Mouse (Mus musculus): ENCODE results near the gene Rps6kb1. TPM values are rescaled to one million over a fixed set of nuclear protein-coding genes. Genes with fewer than 3 reads are reported as not detected.

The Rps6kb1 gene
- polyA plus RNA-seq, 1 experiment from 2014 or later, result 60.3 TPM

DNA sequence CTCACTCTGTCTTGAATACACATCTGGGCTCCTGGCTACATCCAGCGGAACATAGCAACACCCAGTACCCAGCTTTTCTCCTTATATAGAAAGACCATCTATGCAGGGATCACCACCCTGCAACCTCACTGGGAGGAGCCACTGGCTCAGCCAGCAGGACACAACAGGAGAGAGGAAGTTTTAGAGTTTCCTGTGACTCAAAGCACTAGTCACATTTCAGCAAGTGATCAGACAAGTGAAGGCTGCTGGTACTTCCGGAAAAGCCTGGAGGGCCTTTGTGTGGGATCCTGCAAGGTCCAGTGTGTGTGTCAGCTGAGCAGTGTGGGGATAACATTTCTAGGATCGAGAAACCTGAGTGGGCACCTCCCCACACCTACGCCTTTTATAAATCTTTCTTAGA is 32.6 kb upstream of the Rps6kb1 start:
- H3K9me3 ChIP-seq (ENCODE audit: control insufficient read depth, low read depth, low read length), result no peaks in the 10 kb centered on the region
- ATAC-seq (ENCODE audit: insufficient number of reproducible peaks, insufficient read depth, low FRiP score, low read depth), result no peak
- H3K4me2 ChIP-seq (replicated peaks; ENCODE audit: low read depth, low read length), result no peak overlapping the region
- H3K27me3 ChIP-seq (ENCODE audit: control insufficient read depth, insufficient read depth, low read length), result no peaks in the 10 kb centered on the region
- peaks cover 25% of the 10 kb centered on the region for H3K4me1 ChIP-seq (ENCODE audit: control insufficient read depth, insufficient read depth, low read length)
- no peaks in the 10 kb centered on the region for H3K36me3 ChIP-seq (ENCODE audit: control insufficient read depth, insufficient read depth, low read length)
- no peak overlapping the region for H3K9ac ChIP-seq (replicated peaks; ENCODE audit: low read depth, low read length)
- H3K4me3 ChIP-seq (ENCODE audit: low read depth, low read length), result no peak overlapping the region
- peak overlapping the region; percentile 80 for H3K27ac ChIP-seq (ENCODE audit: low read length)
- WGBS, result 61% methylated on average over 4 of the region's 4 CpGs

DNA sequence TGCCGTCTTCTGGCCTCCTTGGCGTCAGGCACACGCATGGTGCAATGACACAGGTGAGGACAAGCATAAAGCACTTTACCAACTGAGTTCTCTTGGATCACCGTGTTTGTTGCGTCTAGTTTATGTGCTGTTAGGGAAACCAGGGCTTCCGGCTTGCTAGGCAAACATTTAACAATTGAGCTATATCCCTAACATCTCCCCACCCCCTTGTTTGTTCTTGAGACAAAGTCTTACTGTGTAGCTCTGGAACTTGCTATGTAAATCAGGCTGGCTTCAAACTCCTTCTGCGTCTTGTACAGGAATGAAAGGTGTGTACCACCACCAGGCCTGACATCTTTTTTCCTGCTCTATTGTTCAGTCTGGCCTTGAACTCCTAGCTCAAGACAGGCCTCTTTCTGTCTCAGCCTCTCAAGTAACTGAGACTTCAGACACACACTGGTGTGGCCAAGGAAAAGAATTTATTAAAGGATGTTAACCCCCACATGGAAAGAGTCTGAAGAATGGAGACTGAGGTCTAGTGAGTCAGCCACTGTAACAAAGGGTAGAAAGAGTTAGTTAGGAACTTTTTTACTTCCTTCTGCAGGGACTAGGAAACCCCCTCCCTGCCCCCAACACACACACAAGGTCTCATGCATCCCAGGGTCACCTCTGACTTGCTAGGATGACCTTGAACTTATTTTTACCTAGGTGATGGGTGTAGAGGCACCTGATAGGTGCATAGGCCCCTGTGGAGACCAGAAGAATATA is 31.2 kb upstream of the Rps6kb1 start:
- peak; percentile 51; the same call in 1 of the 2 replicates for ATAC-seq (ENCODE audit: insufficient number of reproducible peaks, insufficient read depth, low FRiP score, low read depth)
- 71% methylated on average over 7 of the region's 7 CpGs for WGBS
- Histone ChIP-seq H3K9ac (replicated peaks; ENCODE audit: low read depth, low read length) (no peak overlapping the region), H3K36me3 (ENCODE audit: control insufficient read depth, insufficient read depth, low read length) (no peaks in the 10 kb centered on the region), H3K27ac (ENCODE audit: low read length) (peak overlapping the region; percentile 74; the same call in 1 of the 2 replicates), H3K27me3 (ENCODE audit: control insufficient read depth, insufficient read depth, low read length) (no peaks in the 10 kb centered on the region), H3K4me1 (ENCODE audit: control insufficient read depth, insufficient read depth, low read length) (peaks cover 36% of the 10 kb centered on the region), H3K4me2 (replicated peaks; ENCODE audit: low read depth, low read length) (no peak overlapping the region), H3K4me3 (ENCODE audit: low read depth, low read length) (no peak overlapping the region), H3K9me3 (ENCODE audit: control insufficient read depth, low read depth, low read length) (no peaks in the 10 kb centered on the region)

DNA sequence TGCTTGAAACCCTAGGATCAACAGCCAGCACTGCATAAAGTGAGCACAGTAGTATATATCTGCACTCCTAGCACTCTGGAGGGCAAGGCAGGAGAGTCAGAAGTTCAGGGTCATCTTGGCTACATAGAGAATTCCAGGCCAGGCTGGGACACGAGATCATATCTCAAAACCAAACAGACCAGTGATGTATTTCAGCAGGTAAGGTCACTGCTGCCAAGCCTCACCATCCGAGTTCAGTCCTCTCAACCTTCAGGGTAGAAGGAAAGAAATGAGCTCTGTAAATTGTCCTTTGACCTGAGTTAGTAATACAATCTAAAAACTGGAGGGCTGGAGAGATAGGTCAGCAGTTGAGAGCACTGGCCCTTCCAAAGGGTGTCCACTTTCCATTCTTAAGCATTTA is 29.8 kb upstream of the Rps6kb1 start:
- ATAC-seq (ENCODE audit: insufficient number of reproducible peaks, insufficient read depth, low FRiP score, low read depth), result no peak
- H3K9ac ChIP-seq (replicated peaks; ENCODE audit: low read depth, low read length), result no peak overlapping the region
- no peaks in the 10 kb centered on the region for H3K27me3 ChIP-seq (ENCODE audit: control insufficient read depth, insufficient read depth, low read length)
- H3K27ac ChIP-seq (ENCODE audit: low read length), result no peak overlapping the region
- no peaks in the 10 kb centered on the region for H3K9me3 ChIP-seq (ENCODE audit: control insufficient read depth, low read depth, low read length)
- no peaks in the 10 kb centered on the region for H3K36me3 ChIP-seq (ENCODE audit: control insufficient read depth, insufficient read depth, low read length)
- peaks cover 38% of the 10 kb centered on the region for H3K4me1 ChIP-seq (ENCODE audit: control insufficient read depth, insufficient read depth, low read length)
- 31% methylated on average over 2 of the region's 2 CpGs for WGBS
- H3K4me3 ChIP-seq (ENCODE audit: low read depth, low read length), result no peak overlapping the region
- no peak overlapping the region for H3K4me2 ChIP-seq (replicated peaks; ENCODE audit: low read depth, low read length)

DNA sequence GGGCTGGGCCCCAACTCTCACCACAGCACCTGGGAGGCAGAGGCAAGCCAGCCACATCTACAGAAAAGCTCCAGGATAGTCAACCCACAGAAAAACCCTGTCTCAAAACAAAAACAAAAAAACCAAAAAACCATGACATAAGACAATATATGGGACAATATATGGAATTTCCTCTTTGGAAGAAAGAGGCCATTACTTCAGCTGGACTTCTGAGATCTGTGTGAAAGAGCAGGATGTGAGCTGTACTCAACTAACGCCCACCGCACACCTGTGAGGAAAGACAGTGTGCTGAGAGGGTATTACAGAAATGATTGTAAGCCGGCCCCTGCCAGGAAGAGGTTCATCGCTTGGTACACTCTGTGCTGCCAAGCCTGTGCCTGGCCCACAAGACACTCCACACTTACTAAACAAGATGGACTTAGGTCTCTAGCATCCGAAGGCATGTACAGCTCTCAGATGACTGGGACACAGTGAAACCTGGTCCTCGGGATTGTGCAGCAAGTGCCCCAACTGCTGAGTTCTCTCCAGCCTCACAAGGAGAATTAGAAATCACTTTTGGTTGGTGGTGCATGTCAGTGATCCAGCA is 29.1 kb upstream of the Rps6kb1 start:
- no peak overlapping the region for H3K9ac ChIP-seq (replicated peaks; ENCODE audit: low read depth, low read length)
- H3K27me3 ChIP-seq (ENCODE audit: control insufficient read depth, insufficient read depth, low read length), result no peaks in the 10 kb centered on the region
- H3K4me2 ChIP-seq (replicated peaks; ENCODE audit: low read depth, low read length), result no peak overlapping the region
- 84% methylated on average over 6 of the region's 6 CpGs for WGBS
- no peak for ATAC-seq (ENCODE audit: insufficient number of reproducible peaks, insufficient read depth, low FRiP score, low read depth)
- no peak overlapping the region for H3K4me3 ChIP-seq (ENCODE audit: low read depth, low read length)
- H3K36me3 ChIP-seq (ENCODE audit: control insufficient read depth, insufficient read depth, low read length), result no peaks in the 10 kb centered on the region
- H3K9me3 ChIP-seq (ENCODE audit: control insufficient read depth, low read depth, low read length), result no peaks in the 10 kb centered on the region
- no peak overlapping the region for H3K27ac ChIP-seq (ENCODE audit: low read length)
- peaks cover 31% of the 10 kb centered on the region for H3K4me1 ChIP-seq (ENCODE audit: control insufficient read depth, insufficient read depth, low read length)

DNA sequence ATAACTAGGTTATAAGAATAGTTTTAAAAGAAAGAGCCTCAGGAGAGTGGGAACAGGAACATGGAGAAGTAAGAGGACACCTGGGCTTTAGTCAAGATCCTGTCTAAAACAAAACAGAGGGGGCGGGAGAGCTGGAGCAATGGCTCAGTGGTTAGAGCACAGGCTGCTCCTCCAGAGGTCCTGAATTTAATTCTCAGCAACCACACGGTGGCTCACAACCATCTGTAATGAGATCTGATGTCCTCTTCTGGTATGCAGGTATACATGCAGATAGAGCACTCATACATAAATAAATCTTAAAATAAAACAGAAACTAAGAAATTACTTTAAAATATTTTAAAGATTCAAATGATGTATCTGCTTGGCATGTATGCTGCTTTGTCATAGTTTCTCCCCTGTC is 28.0 kb upstream of the Rps6kb1 start:
- Histone ChIP-seq H3K9me3 (ENCODE audit: control insufficient read depth, low read depth, low read length) (no peaks in the 10 kb centered on the region), H3K4me2 (replicated peaks; ENCODE audit: low read depth, low read length) (no peak overlapping the region), H3K4me3 (ENCODE audit: low read depth, low read length) (no peak overlapping the region), H3K27me3 (ENCODE audit: control insufficient read depth, insufficient read depth, low read length) (no peaks in the 10 kb centered on the region), H3K4me1 (ENCODE audit: control insufficient read depth, insufficient read depth, low read length) (peaks cover 29% of the 10 kb centered on the region), H3K27ac (ENCODE audit: low read length) (no peak overlapping the region), H3K36me3 (ENCODE audit: control insufficient read depth, insufficient read depth, low read length) (no peaks in the 10 kb centered on the region), H3K9ac (replicated peaks; ENCODE audit: low read depth, low read length) (no peak overlapping the region)
- no peak for ATAC-seq (ENCODE audit: insufficient number of reproducible peaks, insufficient read depth, low FRiP score, low read depth)
- 57% methylated on average over 2 of the region's 2 CpGs for WGBS

DNA sequence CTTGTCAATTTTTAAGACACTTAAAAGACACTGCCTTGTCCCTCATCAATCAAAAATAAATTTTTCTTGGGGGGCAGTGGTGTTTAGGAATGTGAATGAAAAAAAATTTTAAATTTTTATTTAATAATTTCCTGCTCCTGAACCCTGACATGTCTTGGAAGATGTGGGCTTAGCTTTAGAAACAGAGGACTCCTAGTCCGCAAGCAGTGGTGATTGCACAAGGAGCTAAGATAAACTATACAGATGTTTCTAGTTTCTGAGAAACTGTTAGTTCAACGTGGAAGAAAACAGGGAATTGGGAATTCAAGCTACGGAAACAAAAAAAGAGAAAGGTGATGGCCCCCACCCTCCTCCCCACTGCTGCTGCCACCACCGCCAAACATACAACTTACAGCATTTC is 27.3 kb upstream of the Rps6kb1 start:
- 0 out of 2 replicates have a peak overlapping the region, but pooled peaks have one; percentile 10 for H3K4me2 ChIP-seq (replicated peaks; ENCODE audit: low read depth, low read length)
- no peak overlapping the region for H3K9ac ChIP-seq (replicated peaks; ENCODE audit: low read depth, low read length)
- WGBS, result 61% methylated on average over 4 of the region's 4 CpGs
- H3K36me3 ChIP-seq (ENCODE audit: control insufficient read depth, insufficient read depth, low read length), result no peaks in the 10 kb centered on the region
- H3K27ac ChIP-seq (ENCODE audit: low read length), result peak overlapping the region; percentile 10; the same call in 1 of the 2 replicates
- H3K27me3 ChIP-seq (ENCODE audit: control insufficient read depth, insufficient read depth, low read length), result no peaks in the 10 kb centered on the region
- no peak for ATAC-seq (ENCODE audit: insufficient number of reproducible peaks, insufficient read depth, low FRiP score, low read depth)
- H3K4me1 ChIP-seq (ENCODE audit: control insufficient read depth, insufficient read depth, low read length), result peaks cover 23% of the 10 kb centered on the region
- no peaks in the 10 kb centered on the region for H3K9me3 ChIP-seq (ENCODE audit: control insufficient read depth, low read depth, low read length)
- H3K4me3 ChIP-seq (ENCODE audit: low read depth, low read length), result no peak overlapping the region

DNA sequence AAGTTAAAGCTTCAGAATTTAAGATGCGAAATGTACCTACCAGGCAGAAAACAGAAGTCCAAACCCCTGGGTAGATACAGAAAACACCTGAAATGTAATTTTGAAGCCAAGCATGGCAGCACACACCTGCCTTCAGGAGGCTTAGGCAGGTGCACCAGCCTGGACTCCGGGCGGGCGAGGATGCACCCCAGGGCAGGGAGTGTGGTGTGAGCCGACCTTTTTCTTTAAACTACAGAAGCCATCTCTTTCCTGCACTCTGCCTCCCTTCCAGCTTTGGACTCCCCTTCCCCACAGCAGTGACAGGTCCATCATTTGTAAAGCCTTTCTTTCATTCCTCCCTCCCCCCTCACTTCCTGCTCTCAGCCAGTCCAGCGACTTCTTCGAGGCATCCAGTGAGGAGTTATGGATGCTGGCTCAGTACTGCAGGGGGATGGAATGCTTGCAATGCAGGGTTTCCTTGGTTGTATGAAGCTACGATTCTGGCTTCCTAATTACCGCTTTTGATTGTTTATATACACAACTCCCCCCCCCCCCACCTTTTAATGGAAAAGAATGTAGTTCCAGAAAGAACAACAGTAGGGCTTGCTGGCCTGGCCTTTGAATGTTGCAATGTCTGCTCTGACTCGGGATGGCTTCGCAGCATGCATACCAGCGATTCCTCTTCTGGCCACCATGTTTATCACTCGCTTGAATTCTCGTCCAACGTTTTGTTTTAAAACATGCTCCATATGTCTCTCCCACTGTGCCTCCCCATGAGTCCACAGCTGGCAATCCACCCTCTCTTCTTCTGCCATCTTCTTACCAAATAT is 26.6 kb upstream of the Rps6kb1 start:
- Histone ChIP-seq H3K36me3 (ENCODE audit: control insufficient read depth, insufficient read depth, low read length) (no peaks in the 10 kb centered on the region), H3K4me2 (replicated peaks; ENCODE audit: low read depth, low read length) (peak overlapping the region; percentile 10; the same call in 1 of the 2 replicates), H3K9ac (replicated peaks; ENCODE audit: low read depth, low read length) (no peak overlapping the region), H3K9me3 (ENCODE audit: control insufficient read depth, low read depth, low read length) (no peaks in the 10 kb centered on the region), H3K27me3 (ENCODE audit: control insufficient read depth, insufficient read depth, low read length) (no peaks in the 10 kb centered on the region), H3K4me3 (ENCODE audit: low read depth, low read length) (no peak overlapping the region), H3K4me1 (ENCODE audit: control insufficient read depth, insufficient read depth, low read length) (peaks cover 23% of the 10 kb centered on the region), H3K27ac (ENCODE audit: low read length) (peak overlapping the region; percentile 8; the same call in 1 of the 2 replicates)
- no peak for ATAC-seq (ENCODE audit: insufficient number of reproducible peaks, insufficient read depth, low FRiP score, low read depth)
- 23% methylated on average over 15 of the region's 15 CpGs for WGBS

DNA sequence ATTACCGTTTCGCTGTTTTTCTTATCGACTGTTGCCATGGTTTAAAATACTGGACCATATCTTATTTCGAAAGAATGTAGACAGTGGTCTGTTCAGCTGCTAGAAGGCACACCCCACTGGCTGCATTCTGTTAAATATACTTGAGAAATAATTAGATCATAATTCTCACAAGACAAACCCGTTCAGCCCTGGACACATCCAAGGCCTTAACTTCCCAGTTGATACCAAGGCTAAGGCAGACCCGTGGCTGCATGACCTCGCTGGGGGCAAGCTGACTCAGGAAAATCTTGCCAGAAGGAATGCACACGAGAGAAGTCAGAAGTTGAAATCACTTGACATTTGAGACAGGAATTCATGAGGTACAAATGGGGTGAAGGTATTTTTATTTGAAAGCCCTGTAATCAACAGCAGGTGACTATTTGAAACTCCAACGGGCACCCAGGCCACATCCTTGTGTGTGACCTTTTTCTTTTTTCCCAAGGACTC is 25.7 kb upstream of the Rps6kb1 start:
- Histone ChIP-seq H3K4me1 (ENCODE audit: control insufficient read depth, insufficient read depth, low read length) (peaks cover 23% of the 10 kb centered on the region), H3K27ac (ENCODE audit: low read length) (peak overlapping the region; percentile 8; the same call in 1 of the 2 replicates), H3K9ac (replicated peaks; ENCODE audit: low read depth, low read length) (no peak overlapping the region), H3K4me2 (replicated peaks; ENCODE audit: low read depth, low read length) (no peak overlapping the region), H3K27me3 (ENCODE audit: control insufficient read depth, insufficient read depth, low read length) (no peaks in the 10 kb centered on the region), H3K36me3 (ENCODE audit: control insufficient read depth, insufficient read depth, low read length) (no peaks in the 10 kb centered on the region), H3K4me3 (ENCODE audit: low read depth, low read length) (no peak overlapping the region), H3K9me3 (ENCODE audit: control insufficient read depth, low read depth, low read length) (no peaks in the 10 kb centered on the region)
- no peak for ATAC-seq (ENCODE audit: insufficient number of reproducible peaks, insufficient read depth, low FRiP score, low read depth)
- WGBS, result 29% methylated on average over 9 of the region's 9 CpGs

All from stomach, embryonic 14.5 days (tissue).